Mouse (Mus musculus): ENCODE data around the gene Hoxd1. TPM values are rescaled to one million over a fixed set of nuclear protein-coding genes. Genes with fewer than 3 reads are reported as not detected.
A peak's percentile ranks its signal among the peaks of the same experiment; 100 is the strongest.

Hoxd1 gene
- polyA plus RNA-seq, 1 experiment from 2014 or later, result not detected

GRCm38 (mm10) chr2:74734451-74734850 is 28.3 kb upstream of the Hoxd1 start:
- H3K9me3 ChIP-seq, result no peaks in the 10 kb centered on the region
- H3K27ac ChIP-seq, result no peak overlapping the region
- WGBS, result 3% methylated on average over 13 of the region's 13 CpGs
- no peak overlapping the region for H3K4me2 ChIP-seq
- H3K9ac ChIP-seq, result no peak overlapping the region
- no peaks in the 10 kb centered on the region for H3K36me3 ChIP-seq
- no peak overlapping the region for H3K4me3 ChIP-seq
- peaks cover 99% of the 10 kb centered on the region for H3K27me3 ChIP-seq
- H3K4me1 ChIP-seq, result peaks cover 12% of the 10 kb centered on the region; the same call in 1 of the 2 replicates
- no peak for ATAC-seq (ENCODE audit: borderline replicate concordance, extremely low read depth, low FRiP score, low TSS enrichment)

- H3K4me3 ChIP-seq, result no peak overlapping the region
- no peak overlapping the region for H3K27ac ChIP-seq
- peaks cover 100% of the 10 kb centered on the region for H3K27me3 ChIP-seq
- 5% methylated on average over 27 of the region's 27 CpGs for whole genome bisulfite sequencing
- H3K36me3 ChIP-seq, result no peaks in the 10 kb centered on the region
- peaks cover 13% of the 10 kb centered on the region for H3K4me1 ChIP-seq
- no peak overlapping the region; the same call in 1 of the 2 replicates for H3K4me2 ChIP-seq
- H3K9me3 ChIP-seq, result no peaks in the 10 kb centered on the region
- ATAC-seq (ENCODE audit: borderline replicate concordance, extremely low read depth, low FRiP score, low TSS enrichment), result no peak
- H3K9ac ChIP-seq, result no peak overlapping the region
Measured at GRCm38 (mm10) chr2:74734996-74735811, 27.6 kb upstream of the Hoxd1 start.

GRCm38 (mm10) chr2:74735851-74736687 is 26.7 kb upstream of the Hoxd1 start:
- H3K9ac ChIP-seq, result no peak overlapping the region
- H3K4me1 ChIP-seq, result peaks cover 17% of the 10 kb centered on the region
- no peak overlapping the region for H3K27ac ChIP-seq

GRCm38 (mm10) chr2:74736688-74737577 is 25.8 kb upstream of the Hoxd1 start:
- H3K27me3 ChIP-seq, result peaks cover 99% of the 10 kb centered on the region
- H3K9ac ChIP-seq, result no peak overlapping the region
- H3K4me1 ChIP-seq, result peaks cover 17% of the 10 kb centered on the region
- H3K9me3 ChIP-seq, result no peaks in the 10 kb centered on the region
- WGBS, result 5% methylated on average over 15 of the region's 15 CpGs
- no peak for ATAC-seq (ENCODE audit: borderline replicate concordance, extremely low read depth, low FRiP score, low TSS enrichment)
- no peak overlapping the region for H3K27ac ChIP-seq
- H3K36me3 ChIP-seq, result no peaks in the 10 kb centered on the region
- no peak overlapping the region for H3K4me2 ChIP-seq
- peak overlapping the region; percentile 19; the same call in 1 of the 2 replicates for H3K4me3 ChIP-seq

More at GRCm38 (mm10) chr2:74735851-74736687, 26.7 kb upstream of the Hoxd1 start:
- H3K36me3 ChIP-seq, result no peaks in the 10 kb centered on the region
- H3K9me3 ChIP-seq, result no peaks in the 10 kb centered on the region
- under 1% methylated on average over 42 of the region's 42 CpGs for WGBS
- peak overlapping the region; percentile 28 for H3K4me2 ChIP-seq
- peak overlapping the region; percentile 19 for H3K4me3 ChIP-seq
- ATAC-seq (ENCODE audit: borderline replicate concordance, extremely low read depth, low FRiP score, low TSS enrichment), result no peak
- H3K27me3 ChIP-seq, result peaks cover 100% of the 10 kb centered on the region

GRCm38 (mm10) chr2:74737578-74738070 is 25.2 kb upstream of the Hoxd1 start:
- Histone ChIP-seq H3K4me3 (no peak overlapping the region), H3K9me3 (no peaks in the 10 kb centered on the region), H3K4me2 (no peak overlapping the region), H3K27me3 (peaks cover 99% of the 10 kb centered on the region), H3K9ac (no peak overlapping the region), H3K36me3 (no peaks in the 10 kb centered on the region), H3K27ac (no peak overlapping the region), H3K4me1 (peaks cover 15% of the 10 kb centered on the region)
- ATAC-seq (ENCODE audit: borderline replicate concordance, extremely low read depth, low FRiP score, low TSS enrichment), result no peak
- 5% methylated on average over 7 of the region's 7 CpGs for WGBS

GRCm38 (mm10) chr2:74738623-74739475 is 23.9 kb upstream of the Hoxd1 start:
- Histone ChIP-seq H3K27ac (no peak overlapping the region), H3K36me3 (no peaks in the 10 kb centered on the region), H3K4me3 (no peak overlapping the region), H3K4me2 (no peak overlapping the region), H3K4me1 (peaks cover 13% of the 10 kb centered on the region), H3K9ac (no peak overlapping the region), H3K9me3 (no peaks in the 10 kb centered on the region), H3K27me3 (peaks cover 99% of the 10 kb centered on the region)
- ATAC-seq (ENCODE audit: borderline replicate concordance, extremely low read depth, low FRiP score, low TSS enrichment), result no peak
- 3% methylated on average over 20 of the region's 20 CpGs for WGBS

- Histone ChIP-seq H3K4me1 (peaks cover 13% of the 10 kb centered on the region), H3K9me3 (no peaks in the 10 kb centered on the region), H3K36me3 (no peaks in the 10 kb centered on the region), H3K4me2 (no peak overlapping the region), H3K4me3 (no peak overlapping the region), H3K27ac (no peak overlapping the region), H3K27me3 (peaks cover 99% of the 10 kb centered on the region), H3K9ac (no peak overlapping the region)
- 11% methylated on average over 2 of the region's 2 CpGs for WGBS
- ATAC-seq (ENCODE audit: borderline replicate concordance, extremely low read depth, low FRiP score, low TSS enrichment), result no peak
Measured at GRCm38 (mm10) chr2:74739476-74739800, 23.3 kb upstream of the Hoxd1 start.

GRCm38 (mm10) chr2:74739869-74740268 is 22.9 kb upstream of the Hoxd1 start:
- peaks cover 99% of the 10 kb centered on the region for H3K27me3 ChIP-seq
- ATAC-seq (ENCODE audit: borderline replicate concordance, extremely low read depth, low FRiP score, low TSS enrichment), result no peak
- no peak overlapping the region for H3K9ac ChIP-seq

GRCm38 (mm10) chr2:74740311-74741091 is 22.3 kb upstream of the Hoxd1 start:
- Histone ChIP-seq H3K36me3 (no peaks in the 10 kb centered on the region), H3K27ac (no peak overlapping the region), H3K9ac (no peak overlapping the region), H3K27me3 (peaks cover 99% of the 10 kb centered on the region), H3K4me1 (peaks cover 12% of the 10 kb centered on the region), H3K4me3 (no peak overlapping the region), H3K9me3 (no peaks in the 10 kb centered on the region), H3K4me2 (no peak overlapping the region)
- no peak for ATAC-seq (ENCODE audit: borderline replicate concordance, extremely low read depth, low FRiP score, low TSS enrichment)
- 2% methylated on average over 43 of the region's 43 CpGs for WGBS

More at GRCm38 (mm10) chr2:74739869-74740268, 22.9 kb upstream of the Hoxd1 start:
- Histone ChIP-seq H3K9me3 (no peaks in the 10 kb centered on the region), H3K4me2 (no peak overlapping the region), H3K4me1 (peaks cover 13% of the 10 kb centered on the region), H3K36me3 (no peaks in the 10 kb centered on the region), H3K27ac (no peak overlapping the region), H3K4me3 (no peak overlapping the region)
- 5% methylated on average over 14 of the region's 14 CpGs for WGBS
